In genomic region chr1:155741378-155741945, GRCm38 (mm10) we compare ENCODE assay signal across 8 mouse cellular contexts. TPM values are rescaled to one million over a fixed set of nuclear protein-coding genes. Genes with fewer than 3 reads are reported as not detected.
A peak's percentile ranks its signal among the peaks of the same experiment; 100 is the strongest.
DNase-seq lines count a peak whose midpoint lies in the region; ATAC-seq and TF ChIP-seq lines count a peak whose summit lies in the region.
"Had no signal": no experiment of that assay in that cellular context is flagged by ENCODE, and none has a peak within 500 bp of the region (broad histone marks: within the 10 kb centered on the region; RNA-seq: fewer than 3 reads in every experiment).

No protein-coding gene starts in this region.

- WGBS in thymus, adult 2 months = 7% methylated on average over 34 of the region's 34 CpGs
- WGBS in heart, embryonic 15.5 days = under 1% methylated on average over 34 of the region's 34 CpGs
- 1% methylated on average over 34 of the region's 34 CpGs for whole genome bisulfite sequencing in liver, embryonic 15.5 days (ENCODE audit: insufficient replicate concordance)

- no peak for TF ChIP-seq CTCF in thymus, adult 2 months (IDR thresholded peaks at IDR 0.05; ENCODE audit: borderline replicate concordance, control insufficient read depth, extremely low read depth, insufficient read depth, low read length, poor library complexity)

- H3K27me3 ChIP-seq in thymus, adult 2 months (ENCODE audit: control insufficient read depth, insufficient read depth, low read length) = peaks cover 42% of the 10 kb centered on the region
- peaks cover 93% of the 10 kb centered on the region for H3K27me3 ChIP-seq in heart, embryonic 15.5 days
- H3K27me3 ChIP-seq in liver, embryonic 15.5 days = peaks cover 94% of the 10 kb centered on the region

- no peak for DNase-seq in thymus, adult 2 months
- DNase-seq in thymus, postnatal 10 days (ENCODE audit: low spot score in 2 of 2) = no peak
- no peak for DNase-seq in frontal cortex, postnatal 14 days (ENCODE audit: low spot score in 2 of 2)
- DNase-seq in adrenal gland, postnatal 14 days = no peak
- DNase-seq: spleen, adult 18-20 months had no signal

- ATAC-seq in heart, embryonic 15.5 days (replicated peaks; ENCODE audit: insufficient number of reproducible peaks, insufficient read depth, low FRiP score, low read depth) = no peak
- ATAC-seq in liver, embryonic 15.5 days (ENCODE audit: insufficient read depth) = no peak
- no peak for ATAC-seq in activated CD4-positive, CD25-positive, alpha-beta regulatory T cell, adult 4 months

- TF ChIP-seq POLR2A in thymus, adult 2 months (IDR thresholded peaks at IDR 0.05; ENCODE audit: control insufficient read depth, extremely low read depth, insufficient read depth, low read length, poor library complexity) = no peak

- no peaks in the 10 kb centered on the region for H3K9me3 ChIP-seq in heart, embryonic 15.5 days (replicated peaks)
- H3K9me3 ChIP-seq in liver, embryonic 15.5 days (replicated peaks) = no peaks in the 10 kb centered on the region

- H3K4me3 ChIP-seq in thymus, adult 2 months (ENCODE audit: control insufficient read depth, insufficient read depth, low read length) = peak overlapping the region; percentile 5; the same call in 1 of the 2 replicates
- H3K4me3 ChIP-seq in heart, embryonic 15.5 days = peak overlapping the region; percentile 53
- H3K4me3 ChIP-seq in liver, embryonic 15.5 days (replicated peaks) = peak overlapping the region; percentile 46

- H3K4me1 ChIP-seq in thymus, adult 2 months (replicated peaks; ENCODE audit: control insufficient read depth, insufficient read depth, low read length) = peaks cover 23% of the 10 kb centered on the region; the same call in 1 of the 2 replicates
- peaks cover 43% of the 10 kb centered on the region for H3K4me1 ChIP-seq in heart, embryonic 15.5 days (replicated peaks)
- peaks cover 29% of the 10 kb centered on the region for H3K4me1 ChIP-seq in liver, embryonic 15.5 days (replicated peaks)

- peak overlapping the region; percentile 94 for H3K4me2 ChIP-seq in heart, embryonic 15.5 days
- peak overlapping the region; percentile 70 for H3K4me2 ChIP-seq in liver, embryonic 15.5 days

- no peak overlapping the region for H3K9ac ChIP-seq in heart, embryonic 15.5 days
- H3K9ac ChIP-seq in liver, embryonic 15.5 days = no peak overlapping the region

- no peaks in the 10 kb centered on the region for H3K36me3 ChIP-seq in thymus, adult 2 months (ENCODE audit: control insufficient read depth, insufficient read depth, low read length)
- no peaks in the 10 kb centered on the region for H3K36me3 ChIP-seq in heart, embryonic 15.5 days
- no peaks in the 10 kb centered on the region for H3K36me3 ChIP-seq in liver, embryonic 15.5 days (replicated peaks)

- H3K27ac ChIP-seq in thymus, adult 2 months (ENCODE audit: control insufficient read depth, insufficient read depth, low read length) = no peak overlapping the region
- H3K27ac ChIP-seq in heart, embryonic 15.5 days = no peak overlapping the region
- H3K27ac ChIP-seq in liver, embryonic 15.5 days (replicated peaks) = no peak overlapping the region

RNA-seq across cellular contexts. Expression of gene Lhx4, which starts 10.0 kb away (rescaled TPM):
- polyA plus RNA-seq in thymus, adult 2 months (2012; rRNA removed) = 0.01 TPM in 1 of 2 replicates, not detected in the other
- polyA plus RNA-seq in heart, embryonic 15.5 days (2015; fragmentation: Nextera tagmentation; extraction: Ambion mirVana) = not detected in 2 replicates
- not detected in 2 replicates for polyA plus RNA-seq in liver, embryonic 15.5 days (2015; fragmentation: Nextera tagmentation; extraction: Ambion mirVana)
- not detected in 2 replicates for total RNA-seq in adrenal gland, postnatal 14 days (2021)
- under 1 TPM in 1 of 2 experiments, not detected in 1; 0.42 TPM for polyA plus RNA-seq in activated CD4-positive, CD25-positive, alpha-beta regulatory T cell, adult 4 months (2017; shearing (Covaris generic))
